Mouse (Mus musculus) T-helper 2 cell (primary cell): Measurements from ENCODE around the gene Slc25a44.
"Not testable (repeated sequence)": the region's sequence is repeated elsewhere in the genome, so short reads cannot be mapped to it uniquely, and the experiment has no call there.

ENCODE experiments used
- in situ Hi-C: fragments of 300-600 bp; cut with MboI, MseI; formaldehyde crosslinking; loops from one replicate; pipeline ENCODE4 v1.15.1; 2025; ENCODE audit warnings: high pct_unique_total_duplicates

Slc25a44 gene

DNA sequence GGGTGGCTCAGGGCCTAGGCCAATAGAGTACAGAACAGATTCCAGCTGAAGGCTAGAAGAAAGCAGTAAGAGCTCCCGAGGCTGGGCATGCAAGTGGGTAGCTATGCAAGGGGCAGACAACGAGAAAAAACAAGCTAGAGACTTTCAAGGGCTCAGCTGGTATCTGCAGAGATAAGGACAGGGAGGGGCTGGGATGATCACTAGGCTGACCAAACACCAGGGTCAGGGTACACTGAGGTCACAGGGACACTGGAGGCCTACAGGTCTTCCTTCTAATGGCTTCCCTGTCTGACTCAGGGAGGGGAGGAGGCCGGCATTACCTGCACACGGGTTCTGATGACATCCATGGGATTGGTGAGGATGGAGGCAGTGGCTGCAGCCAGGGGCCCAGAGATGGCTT, 9.3 kb downstream of the Slc25a44 start:
- in situ Hi-C loops, result no loop called here

DNA sequence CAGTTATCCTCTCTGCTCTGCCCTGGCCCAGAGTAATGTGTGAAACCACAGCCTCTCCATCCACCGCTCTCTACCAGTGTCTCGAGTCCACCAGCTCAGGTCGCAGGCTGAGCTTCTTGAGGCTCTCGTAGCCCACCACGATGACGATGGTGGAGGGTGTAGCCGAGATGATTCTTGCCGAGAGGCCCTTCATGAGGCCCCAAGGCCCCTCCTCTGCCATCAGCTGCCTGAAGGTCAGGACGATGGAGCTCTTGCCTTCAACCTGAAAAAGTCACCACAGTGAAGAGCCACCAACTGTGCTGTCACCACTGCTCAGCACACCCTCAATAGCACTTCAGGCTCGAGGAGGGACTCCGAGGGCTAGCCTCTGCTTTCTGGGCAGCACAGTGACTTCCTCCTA, 12.3 kb downstream of the Slc25a44 start:
- in situ Hi-C loops, result no loop called here

DNA sequence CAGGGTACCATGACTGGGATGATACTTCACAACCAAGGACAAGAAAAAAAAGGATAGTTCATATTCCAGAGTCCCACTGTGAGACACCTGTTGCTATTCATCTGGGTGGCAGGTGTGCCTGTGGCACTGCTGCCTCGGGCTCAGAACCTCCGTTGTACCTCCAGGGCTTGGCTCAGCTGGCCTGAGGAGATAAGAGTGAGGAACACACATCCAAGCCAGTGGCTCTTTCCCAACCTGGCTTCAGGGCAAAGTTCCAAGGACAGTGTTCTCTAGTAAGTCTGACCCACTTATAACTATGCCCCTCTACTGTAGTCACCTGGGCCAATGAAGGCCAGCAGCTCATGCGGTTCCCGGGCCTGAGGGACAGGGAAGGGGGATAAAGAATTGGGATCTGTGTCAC, 13.3 kb downstream of the Slc25a44 start:
- in situ Hi-C loops, result no loop called here

DNA sequence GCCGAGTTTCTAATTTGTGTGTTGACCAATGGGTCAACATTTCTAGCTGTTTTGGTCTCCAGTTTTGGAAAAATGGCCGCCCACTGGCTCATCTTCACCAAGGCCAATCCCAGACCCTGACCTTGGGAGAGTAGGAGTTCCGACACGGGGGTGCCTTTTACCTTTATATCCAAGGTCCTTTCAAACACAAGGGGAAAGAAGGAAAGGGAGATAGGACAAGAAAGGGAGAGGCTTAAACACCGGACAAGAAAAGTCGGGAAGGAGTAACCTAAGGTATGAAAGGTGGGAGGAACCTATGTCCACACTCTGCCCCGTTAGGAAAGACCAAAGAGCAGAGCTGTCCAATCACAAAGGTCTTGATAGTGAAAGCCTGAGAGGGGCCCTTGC, 14.3 kb downstream of the Slc25a44 start:
- in situ Hi-C loops, result no loop called here

DNA sequence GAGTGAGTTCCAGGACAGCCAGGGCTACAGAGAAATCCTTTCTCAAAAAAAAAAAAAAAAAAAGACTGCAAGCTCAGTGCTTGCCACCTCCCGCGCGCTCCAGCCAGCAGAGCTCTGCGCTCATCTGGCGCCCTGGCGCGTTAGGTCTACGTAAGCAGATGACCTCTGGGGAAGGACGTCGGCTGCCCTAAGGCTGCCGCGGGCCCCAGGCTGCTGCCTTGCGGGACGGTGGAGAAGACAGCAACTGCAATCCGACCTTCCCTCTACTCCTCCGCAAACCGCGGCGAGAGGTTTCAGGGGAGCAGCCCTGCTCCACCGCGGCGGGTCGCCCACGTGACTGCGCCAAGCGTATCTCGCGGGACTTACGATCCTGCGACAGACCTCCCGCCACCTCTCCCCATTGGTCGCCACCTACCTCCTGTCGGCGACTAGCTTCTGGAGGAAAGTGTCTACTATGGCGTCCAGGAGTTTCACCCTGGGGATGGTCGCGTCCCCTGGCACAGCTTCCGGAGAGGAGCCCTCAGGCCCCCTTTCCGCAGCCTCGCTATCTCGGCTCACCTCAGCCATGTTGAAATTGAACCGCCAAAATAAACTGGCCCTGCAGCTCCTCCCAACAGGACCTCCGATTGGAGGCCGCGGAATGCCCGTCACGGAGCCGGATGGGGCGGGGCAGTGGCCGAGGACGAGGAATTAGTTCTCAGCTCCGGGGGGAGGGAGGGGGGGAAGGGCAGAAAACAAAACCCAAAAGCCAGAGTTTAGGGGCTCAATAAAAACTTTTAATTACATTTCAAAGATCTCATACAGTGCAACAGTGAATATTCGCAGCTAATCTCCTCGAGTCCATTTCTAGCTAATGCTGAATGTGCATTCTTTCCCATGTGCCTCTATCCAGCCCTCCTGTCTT, 14.9 kb downstream of the Slc25a44 start, which contains the start of gene Pmf1:
TSS of gene Pmf1 (minus strand) at position 591 of the 904 bp plus-strand sequence.
- in situ Hi-C loops, result loop anchor here (5.0 kb wide), 2 partner anchors 57 to 112 kb away; no protein-coding TSS in a partner anchor

DNA sequence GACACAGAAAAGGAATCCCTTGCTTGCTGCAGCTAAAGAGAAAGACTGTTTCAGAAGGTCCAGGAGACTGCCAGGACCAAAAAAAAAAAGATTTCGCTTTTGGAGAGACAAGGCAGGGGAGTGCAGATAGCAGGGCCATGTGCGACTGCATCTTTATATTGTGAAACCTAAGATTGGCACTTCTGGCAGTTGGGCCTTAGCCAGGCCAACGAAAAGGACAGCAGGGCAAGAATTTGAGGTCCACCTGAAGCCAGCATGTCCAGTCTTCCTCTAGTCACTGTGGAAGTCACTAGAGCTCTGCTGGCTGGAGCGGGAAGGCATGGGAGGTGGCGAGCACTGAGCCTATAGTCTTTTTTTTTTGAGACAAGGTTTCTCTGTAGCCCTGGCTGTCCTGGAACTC, 16.0 kb downstream of the Slc25a44 start:
- in situ Hi-C loops, result loop anchor here (5.0 kb wide), 2 partner anchors 58 to 113 kb away; no protein-coding TSS in a partner anchor

DNA sequence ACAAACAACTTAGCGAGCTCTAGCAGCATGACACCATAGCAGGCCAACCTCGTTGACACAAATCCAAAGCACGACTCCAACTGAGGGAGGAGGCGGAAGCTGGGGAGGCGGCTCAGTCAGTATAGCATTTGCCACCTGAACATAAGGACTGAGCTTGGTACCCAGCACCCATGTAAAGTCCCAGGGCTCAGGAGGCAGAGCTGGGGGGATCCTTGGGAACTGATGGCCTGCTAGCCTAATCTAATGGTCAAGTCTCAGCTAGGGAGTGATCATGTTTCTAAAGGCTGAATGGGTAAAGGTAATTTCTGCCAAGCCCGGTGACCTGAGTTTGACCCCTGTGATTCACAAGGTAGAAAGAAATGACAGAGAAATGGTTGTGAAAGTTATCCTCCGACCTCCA, 17.4 kb downstream of the Slc25a44 start:
- in situ Hi-C loops, result loop anchor here (5.0 kb wide), 2 partner anchors 60 to 115 kb away; no protein-coding TSS in a partner anchor

DNA sequence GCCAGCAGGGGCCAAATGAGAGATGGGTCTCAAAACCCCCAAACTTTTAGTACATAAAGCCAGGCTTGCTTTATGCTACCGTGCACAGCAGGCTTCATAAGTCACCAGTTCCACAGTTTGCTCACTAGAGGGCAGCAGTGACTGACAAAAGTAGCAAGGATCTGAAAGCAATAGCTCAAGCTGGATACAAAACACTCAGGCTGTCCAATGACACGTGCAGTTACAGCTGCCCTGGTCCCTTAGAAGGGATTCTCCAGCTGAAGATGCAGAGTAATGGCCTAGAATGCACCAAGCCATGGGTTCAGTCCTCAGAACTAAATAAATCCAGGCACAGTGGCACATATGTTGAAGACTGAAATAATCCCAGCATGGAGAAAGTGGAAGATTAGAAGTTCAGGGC, 17.8 kb downstream of the Slc25a44 start:
- in situ Hi-C loops, result loop anchor here (5.0 kb wide), 2 partner anchors 60 to 115 kb away; no protein-coding TSS in a partner anchor

DNA sequence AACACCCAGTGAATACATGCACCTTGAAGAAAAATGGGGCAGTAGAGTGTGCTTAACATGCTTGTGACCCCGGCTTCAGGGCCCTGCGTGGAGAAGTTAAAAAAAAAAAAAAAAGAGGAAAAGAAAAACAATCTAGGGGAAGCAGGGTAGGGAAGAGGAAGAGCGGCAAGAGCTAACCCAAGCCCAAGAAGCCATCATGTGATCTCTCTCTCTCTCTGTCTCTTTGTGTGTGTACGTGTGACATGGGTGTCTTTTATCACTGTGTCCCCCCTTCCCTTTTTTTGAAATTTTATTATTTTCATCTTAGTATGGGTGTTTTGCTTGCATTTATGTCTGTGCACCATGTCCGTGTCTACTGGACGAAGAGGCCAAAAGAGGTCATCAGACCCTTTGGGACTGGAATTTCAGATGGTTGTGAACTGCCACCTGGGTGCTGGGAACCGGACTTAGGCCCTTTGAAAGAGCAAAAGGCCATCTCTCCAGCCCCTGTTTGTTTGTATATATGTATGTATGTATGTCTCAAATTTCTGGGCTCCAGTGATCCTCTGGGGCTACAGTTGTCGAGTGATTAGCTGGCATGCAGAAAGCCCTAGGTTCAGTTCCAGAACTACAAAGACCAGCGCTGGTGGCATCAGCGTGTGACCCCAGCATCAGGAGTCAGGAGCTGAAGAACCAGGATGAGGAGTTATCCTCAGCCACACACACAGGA, 21.3 kb downstream of the Slc25a44 start:
- in situ Hi-C loops, result no loop called here

DNA sequence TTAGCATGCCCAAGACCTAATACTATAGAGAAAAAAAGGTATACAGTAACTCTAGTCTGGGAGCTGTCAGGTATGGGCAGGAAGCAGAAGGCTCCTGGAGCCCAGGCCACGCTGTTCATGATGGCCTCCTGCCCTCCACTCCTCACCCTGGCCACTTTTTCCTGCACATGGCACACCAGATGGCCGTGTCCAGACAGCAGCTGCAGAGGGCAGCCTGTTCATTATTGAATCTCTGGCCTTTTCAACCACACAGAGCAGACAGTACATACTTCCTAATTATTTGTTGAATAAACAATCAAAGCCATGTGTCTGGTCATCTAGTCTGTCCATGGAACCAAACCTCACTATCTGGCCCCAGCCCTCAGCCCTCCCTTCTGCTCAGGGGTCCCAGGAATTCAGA, 26.3 kb downstream of the Slc25a44 start:
- in situ Hi-C loops, result no loop called here

DNA sequence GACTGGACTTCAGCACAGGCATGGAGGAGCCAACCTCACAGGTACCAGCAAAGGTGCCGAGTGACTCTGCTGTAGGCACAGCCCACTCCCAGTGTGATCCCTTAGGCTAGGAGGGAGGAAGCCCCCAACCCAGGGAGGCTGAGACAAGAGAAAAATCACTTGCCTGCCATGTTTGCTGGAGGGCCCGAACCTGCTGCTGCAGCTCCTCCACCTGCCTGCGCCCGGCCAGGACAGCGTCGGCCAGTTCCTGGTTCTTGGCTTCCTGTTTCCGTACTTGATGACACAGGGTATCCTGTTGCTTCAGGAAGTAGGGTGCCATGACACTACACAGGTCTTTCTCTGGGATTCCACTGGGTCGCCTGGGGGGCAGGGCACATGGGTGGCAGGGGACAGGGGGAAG, 29.2 kb downstream of the Slc25a44 start:
- in situ Hi-C loops, result no loop called here

DNA sequence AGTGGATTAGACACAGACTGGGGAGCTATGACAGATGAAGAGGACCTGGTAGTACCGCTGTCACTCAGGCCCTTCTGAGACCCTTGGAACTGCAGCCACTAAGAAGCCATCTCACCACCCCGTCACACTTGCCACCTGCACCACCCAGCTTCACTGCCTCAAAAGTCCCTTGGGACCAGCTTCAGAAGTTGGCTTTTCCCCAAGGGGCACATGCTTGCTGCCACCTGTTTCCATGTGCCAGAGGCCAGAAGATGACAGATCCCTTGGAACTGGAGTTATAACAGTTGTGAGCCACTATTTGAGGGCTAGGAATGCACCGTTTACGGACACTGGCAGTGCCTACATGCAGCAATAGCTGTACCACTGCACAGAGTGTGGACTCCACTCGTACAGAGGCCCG, 29.7 kb downstream of the Slc25a44 start:
- in situ Hi-C loops, result no loop called here

DNA sequence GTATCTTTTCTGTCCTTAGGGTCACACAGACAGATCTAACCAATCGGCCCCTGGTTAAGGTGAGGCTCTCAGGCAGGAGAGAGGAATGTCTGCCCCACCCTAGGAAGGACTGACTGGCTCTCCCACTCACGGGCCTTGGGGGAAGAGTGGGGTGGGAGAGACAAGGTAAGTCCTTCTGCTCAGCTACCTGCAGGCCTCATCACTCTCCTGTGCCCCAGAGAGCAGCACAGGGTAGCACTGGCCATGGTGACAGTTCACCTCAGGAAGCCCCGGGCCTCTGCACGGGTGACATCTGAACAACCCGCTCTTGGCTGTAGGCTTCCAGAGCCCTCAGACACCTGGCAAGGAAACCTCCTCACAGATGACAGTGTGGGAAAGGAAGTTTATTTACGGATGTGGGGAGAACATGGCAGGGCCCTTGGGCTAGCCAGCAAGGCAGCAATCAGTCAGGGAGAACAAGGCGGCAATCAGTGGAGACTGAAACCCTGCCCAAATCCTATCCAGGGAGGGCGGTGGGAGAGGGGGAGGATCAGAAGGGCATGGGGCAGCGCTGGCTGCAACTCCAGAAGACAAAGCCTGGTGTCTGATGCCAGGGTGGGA, 31.1 kb downstream of the Slc25a44 start:
- in situ Hi-C loops, result no loop called here

DNA sequence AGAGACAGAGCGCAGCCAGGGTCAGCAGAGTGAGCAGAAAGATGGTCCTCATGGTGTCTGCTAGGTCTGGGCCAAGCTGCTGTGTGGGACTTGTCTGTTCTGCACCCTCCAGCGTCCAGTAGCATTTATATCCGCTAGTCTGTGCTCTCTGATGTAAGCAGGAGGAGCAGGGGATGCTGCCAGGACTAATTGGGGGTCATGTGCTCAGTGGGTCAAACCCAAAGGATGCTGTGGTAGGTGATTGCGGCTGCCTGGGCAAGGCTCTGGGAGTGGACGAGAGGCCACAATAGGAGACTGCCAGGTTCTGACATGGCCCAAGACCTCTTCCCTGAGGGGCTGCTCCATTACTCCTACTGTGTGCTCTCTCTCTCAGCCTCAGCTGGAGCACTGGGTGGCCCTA, 40.6 kb downstream of the Slc25a44 start, which contains the start of gene Bglap:
TSS of gene Bglap (minus strand) at position 101 of the 400 bp plus-strand sequence.
- in situ Hi-C loops, result no loop called here

DNA sequence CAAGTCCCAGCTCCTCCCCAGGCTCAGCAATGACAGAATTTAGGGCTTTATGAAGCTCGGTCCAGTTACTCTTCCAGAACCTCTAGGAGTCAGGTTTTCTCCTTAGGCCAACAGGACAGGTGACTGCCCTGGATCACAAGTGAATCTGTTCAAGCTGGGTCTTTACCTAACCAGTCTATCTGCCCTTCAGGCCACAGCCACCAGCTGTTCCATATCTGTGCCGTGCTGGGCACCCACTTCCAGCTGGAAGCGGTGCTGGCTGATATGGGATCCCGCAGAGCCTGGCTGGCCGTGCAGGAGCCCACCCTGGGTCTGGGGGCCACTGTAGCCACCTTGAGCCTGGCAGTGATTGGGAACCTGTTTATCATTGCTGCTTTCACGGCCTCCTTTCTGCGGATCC, 42.6 kb downstream of the Slc25a44 start:
- in situ Hi-C loops, result not testable (repeated sequence)

DNA sequence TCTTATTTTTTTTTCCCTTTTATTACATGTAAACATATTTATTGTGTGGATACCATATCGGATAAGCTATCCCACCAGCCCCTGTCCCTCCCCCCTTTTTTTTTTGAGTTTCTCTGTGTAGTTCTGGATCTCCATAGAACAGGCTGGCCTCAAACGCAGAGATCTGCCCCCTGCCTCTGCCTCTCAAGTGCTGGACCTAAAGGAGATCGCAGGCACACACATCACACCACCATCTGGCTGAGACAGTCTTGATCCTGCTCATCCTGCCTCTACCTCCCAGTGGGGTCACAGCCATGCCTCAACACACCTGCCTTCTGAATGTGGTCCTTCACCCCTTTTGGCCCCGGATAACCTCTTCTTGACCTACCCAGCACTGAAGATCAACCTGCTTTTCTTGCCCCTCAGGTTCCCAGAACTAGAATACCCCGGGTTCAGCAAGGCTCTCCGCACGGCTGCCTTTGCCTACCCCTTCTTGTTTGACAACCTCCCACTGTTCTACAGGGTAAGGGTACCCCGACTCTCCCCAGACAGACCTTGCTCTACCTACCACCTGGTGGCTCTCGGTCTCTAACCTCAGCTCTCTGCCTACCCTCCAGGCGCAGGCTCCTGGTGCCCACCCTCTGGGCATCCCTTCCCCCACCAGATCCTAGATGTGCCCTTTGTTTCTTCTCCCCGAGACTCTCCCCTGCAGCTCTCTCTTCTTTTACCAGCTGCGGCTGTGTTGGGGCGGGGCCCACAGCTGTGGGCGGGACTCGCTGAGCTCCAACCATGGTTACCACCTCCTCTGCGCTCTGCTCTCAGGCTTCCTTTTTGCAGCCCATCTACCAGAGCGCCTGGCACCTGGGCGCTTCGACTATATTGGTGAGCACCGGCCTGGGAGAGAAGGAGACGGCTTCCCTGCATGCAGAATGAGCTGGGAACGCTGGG, 43.3 kb downstream of the Slc25a44 start:
- in situ Hi-C loops, result not testable (repeated sequence)

DNA sequence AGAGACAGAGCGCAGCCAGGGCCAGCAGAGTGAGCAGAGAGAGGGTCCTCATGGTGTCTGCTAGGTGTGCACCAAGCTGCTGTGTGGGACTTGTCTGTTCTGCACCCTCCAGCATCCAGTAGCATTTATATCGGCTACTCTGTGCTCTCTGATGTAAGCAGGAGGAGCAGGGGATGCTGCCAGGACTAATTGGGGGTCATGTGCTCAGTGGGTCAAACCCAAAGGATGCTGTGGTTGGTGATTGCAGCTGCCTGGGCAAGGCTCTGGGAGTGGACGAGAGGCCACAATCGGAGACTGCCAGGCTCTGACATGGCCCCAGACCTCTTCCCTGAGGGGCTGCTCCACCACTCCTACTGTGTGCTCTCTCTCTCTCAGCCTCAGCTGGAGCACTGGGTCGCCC, 46.3 kb downstream of the Slc25a44 start, which contains the start of gene Bglap2:
TSS of gene Bglap2 (minus strand) at position 101 of the 400 bp plus-strand sequence.
- in situ Hi-C loops, result not testable (repeated sequence)

DNA sequence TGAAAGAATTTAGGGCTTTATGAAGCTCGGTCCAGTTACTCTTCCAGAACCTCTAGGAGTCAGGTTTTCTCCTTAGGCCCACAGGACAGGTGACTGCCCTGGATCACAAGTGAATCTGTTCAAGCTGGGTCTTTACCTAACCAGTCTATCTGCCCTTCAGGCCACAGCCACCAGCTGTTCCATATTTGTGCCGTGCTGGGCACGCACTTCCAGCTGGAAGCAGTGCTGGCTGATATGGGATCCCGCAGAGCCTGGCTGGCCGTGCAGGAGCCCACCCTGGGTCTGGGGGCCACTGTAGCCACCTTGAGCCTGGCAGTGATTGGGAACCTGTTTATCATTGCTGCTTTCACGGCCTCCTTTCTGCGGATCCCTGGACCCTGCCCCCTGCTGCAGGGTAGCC, 48.3 kb downstream of the Slc25a44 start:
- in situ Hi-C loops, result not testable (repeated sequence)

DNA sequence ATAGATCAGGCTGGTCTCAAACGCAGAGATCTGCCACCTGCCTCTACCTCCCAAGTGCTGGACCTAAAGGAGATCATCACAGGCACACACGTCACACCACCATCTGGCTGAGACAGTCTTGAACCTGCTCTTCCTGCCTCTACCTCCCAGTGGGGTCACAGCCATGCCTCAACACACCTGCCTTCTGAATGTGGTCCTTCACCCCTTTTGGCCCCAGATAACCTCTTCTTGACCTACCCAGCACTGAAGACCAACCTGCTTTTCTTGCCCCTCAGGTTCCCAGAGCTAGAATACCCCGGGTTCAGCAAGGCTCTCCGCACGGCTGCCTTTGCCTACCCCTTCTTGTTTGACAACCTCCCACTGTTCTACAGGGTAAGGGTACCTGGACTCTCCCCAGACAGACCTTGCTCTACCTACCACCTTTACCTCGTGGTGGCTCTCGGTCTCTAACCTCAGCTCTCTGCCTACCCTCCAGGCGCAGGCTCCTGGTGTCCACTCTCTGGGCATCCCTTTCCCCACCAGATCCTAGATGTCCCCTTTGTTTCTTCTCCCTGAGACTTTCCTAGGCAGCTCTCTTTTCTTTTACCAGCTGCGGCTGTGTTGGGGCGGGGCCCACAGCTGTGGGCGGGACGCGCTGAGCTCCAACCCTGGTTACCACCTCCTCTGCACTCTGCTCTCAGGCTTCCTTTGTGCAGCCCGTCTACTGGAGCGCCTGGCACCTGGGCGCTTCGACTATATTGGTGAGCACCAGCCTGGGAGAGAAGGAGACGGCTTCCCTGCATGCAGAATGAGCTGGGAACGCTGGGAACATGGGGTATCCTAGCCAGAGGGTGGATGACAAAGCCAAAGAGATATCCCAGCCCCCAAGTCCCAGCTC, 49.0 kb downstream of the Slc25a44 start:
- in situ Hi-C loops, result not testable (repeated sequence)

DNA sequence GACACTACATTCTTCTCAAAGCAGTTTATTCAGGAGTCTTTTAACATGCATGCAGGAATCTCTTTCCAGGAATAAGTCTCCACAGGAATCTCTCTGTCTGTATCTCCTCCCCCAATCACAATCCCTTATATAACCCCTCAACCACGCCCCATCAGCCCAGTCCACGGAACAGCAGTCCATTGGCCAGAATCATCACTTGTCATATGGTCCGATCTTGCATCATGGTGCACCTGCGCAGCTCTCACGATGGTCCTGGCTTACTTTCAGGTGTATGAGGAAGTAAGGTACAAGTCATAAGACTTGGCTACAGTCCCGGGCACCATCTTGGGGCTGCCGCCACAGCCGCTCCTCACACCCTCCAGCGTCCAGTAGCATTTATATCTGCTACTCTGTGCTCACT, 52.3 kb downstream of the Slc25a44 start, which contains the start of gene Bglap3:
TSS of gene Bglap3 (minus strand) at position 101 of the 400 bp plus-strand sequence.
- in situ Hi-C loops, result loop anchor here (25.0 kb wide), 1 partner anchor 690 kb away; no protein-coding TSS in a partner anchor
